Mouse (Mus musculus): Measurements from ENCODE around the gene Defb33.

Gene Defb33

GRCm38 (mm10) chr8:20892369-20892768 is at the start of gene Defb33:
Gene Defb33, plus strand, starts transcription at chr8:20892669.
- DNase-seq = no peak

GRCm38 (mm10) chr8:20874608-20875007 is 17.9 kb upstream of the Defb33 start:
- DNase-seq = no peak

- no peak for DNase-seq
These were observed 10.1 kb downstream of the Defb33 start, which contains the start of gene Gm15056 for GRCm38 (mm10) chr8:20902527-20902926. Gene Gm15056, minus strand, starts transcription at chr8:20902627.

- no peak for DNase-seq
These were observed 14.7 kb downstream of the Defb33 start for GRCm38 (mm10) chr8:20907119-20907518.

GRCm38 (mm10) chr8:20908256-20908655 is 15.8 kb downstream of the Defb33 start:
- DNase-seq = no peak

- no peak for DNase-seq
These were observed 19.8 kb downstream of the Defb33 start for GRCm38 (mm10) chr8:20912288-20912687.

GRCm38 (mm10) chr8:20921971-20922370 is 29.5 kb downstream of the Defb33 start, which contains the start of gene Gm6040:
Gene Gm6040, minus strand, starts transcription at chr8:20922071.
- DNase-seq = no peak

GRCm38 (mm10) chr8:20944610-20945009 is 52.1 kb downstream of the Defb33 start, which contains the start of gene AY761185:
Gene AY761185, minus strand, starts transcription at chr8:20944710.
- no peak for DNase-seq
